Mouse (Mus musculus): Measurements from ENCODE around the gene Pcare. TPM values are rescaled to one million over a fixed set of nuclear protein-coding genes. Genes with fewer than 3 reads are reported as not detected.
"Not testable (repeated sequence)": the region's sequence is repeated elsewhere in the genome, so short reads cannot be mapped to it uniquely, and the experiment has no call there.

Pcare gene
- total RNA-seq (2021), result under 1 TPM in 1 of 2 experiments, not detected in 1; 0.05 TPM
- long read RNA-seq, experiment 1, result 0 reads
- long read RNA-seq, experiment 2, result 0 reads

DNA sequence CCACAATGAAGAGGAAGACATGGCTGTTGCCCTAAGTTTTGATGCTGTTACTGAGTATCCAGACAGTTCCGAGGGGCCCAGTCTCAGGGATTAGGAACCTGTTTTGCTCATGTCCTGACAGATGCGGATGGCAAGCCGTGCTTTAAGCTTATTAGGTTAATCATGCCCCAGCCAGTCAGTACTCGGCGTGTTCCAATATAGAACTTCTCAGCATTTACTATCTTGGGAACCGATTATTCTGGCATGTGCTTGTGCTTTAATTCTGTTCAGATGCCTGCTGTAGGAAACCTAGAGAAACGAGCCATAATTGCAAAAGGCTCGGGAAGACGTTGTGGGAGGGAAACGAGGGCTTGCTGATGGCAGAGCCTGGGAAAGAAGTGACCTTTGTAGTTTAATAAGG is at the start of gene Pcare:
TSS of gene Pcare (minus strand) at position 64 of the 400 bp plus-strand sequence.
- DNase-seq, result no peak

GRCm38 (mm10) chr17:71795521-71796205 is 43.0 kb upstream of the Pcare start:
- DNase-seq, result no peak

GRCm38 (mm10) chr17:71791622-71792021 is 38.9 kb upstream of the Pcare start:
- no peak for DNase-seq

- no peak for DNase-seq
Measured at GRCm38 (mm10) chr17:71791109-71791508, 38.4 kb upstream of the Pcare start.

DNA sequence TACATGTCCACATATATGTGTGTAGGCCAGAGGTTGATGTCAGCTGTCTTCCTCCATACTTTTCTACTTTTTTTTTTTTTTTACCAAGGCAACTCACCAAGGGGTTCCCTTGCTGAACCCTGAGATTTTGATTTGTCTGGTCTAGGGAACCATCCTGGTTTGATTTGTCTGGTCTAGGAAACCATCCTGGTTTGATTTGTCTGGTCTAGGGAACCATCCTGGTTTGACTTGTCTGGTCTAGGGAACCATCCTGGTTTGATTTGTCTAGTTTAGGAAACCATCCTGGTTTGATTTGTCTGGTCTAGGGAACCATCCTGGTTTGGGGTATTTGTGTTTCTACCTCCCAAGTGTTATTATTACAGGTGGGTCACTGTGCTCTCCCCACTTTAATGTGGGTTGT is 33.8 kb upstream of the Pcare start:
- no peak for DNase-seq

DNA sequence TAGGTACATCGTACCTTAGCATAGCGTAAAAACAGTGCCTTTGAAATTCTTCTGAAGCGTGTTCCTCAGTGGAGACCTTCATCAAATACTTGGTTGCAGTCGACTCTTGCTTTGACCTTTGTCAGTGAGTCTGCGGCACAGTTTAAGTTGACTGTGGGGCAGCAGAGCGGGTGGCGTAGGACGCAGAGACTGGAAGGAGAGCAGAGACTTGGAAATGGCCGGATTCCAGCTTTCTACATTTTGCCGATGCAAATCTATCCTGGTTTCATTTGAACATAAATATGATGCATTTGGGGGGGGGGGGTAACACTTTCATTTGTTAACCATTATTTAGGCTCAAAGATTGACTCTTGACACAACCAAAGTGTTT is 30.7 kb upstream of the Pcare start:
- no peak for DNase-seq

DNA sequence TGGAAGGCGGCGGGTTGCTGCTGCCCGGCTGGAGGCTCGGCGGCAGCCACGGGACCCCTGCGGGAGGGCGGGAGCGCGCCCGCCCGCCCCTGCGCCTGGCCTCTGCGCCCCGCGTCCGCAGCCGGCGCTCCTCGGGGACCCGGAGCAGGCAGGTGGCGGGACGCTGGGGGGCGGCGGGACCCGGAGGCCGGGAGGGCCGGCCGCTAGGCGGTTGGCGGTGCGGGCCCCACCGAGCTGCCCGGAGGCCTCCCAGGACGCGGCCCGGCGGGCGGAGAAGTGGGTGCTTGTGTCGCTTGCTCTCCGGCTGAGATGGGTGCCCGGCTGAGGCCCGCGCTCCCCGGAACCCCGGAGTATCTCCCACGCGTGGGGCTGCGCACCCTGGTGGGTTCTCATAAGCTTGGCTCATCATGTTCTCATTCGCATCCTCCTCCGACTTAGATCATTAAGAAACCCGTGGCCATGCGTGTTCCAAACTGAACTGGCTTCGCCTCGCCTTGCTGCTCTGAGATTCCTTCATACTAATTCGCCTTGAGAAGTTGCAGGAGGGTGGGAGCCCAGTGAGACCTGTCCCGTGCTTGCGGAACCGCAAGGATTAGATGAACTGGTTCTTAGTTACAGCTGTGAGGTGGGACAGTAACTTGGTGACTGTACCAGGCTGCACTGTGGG is 30.1 kb upstream of the Pcare start:
- DNase-seq, result peak; percentile 36

GRCm38 (mm10) chr17:71782242-71782698 is 29.6 kb upstream of the Pcare start:
- DNase-seq, result no peak

DNA sequence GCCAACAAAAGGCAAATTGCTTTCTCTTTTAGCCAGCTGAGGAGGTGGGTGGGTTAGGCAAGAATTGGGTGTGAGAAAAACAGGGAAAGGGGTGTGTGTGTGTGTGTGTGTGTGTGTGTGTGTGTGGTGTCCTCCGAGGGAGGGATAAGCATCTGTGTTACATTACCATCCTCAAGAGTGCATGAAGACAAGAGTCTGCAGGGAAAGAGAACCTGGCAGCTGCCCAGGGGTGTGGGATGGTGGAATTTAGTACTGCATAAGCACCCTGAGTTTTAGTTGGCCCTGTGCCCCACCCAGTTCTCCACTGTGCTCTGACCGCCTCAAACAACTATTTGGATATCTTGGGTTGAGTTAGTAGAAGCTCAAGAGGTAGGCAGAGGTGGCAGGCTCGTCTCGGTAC is 28.3 kb upstream of the Pcare start:
- peak; percentile 25 for DNase-seq

GRCm38 (mm10) chr17:71780490-71780889 is 27.8 kb upstream of the Pcare start:
- no peak for DNase-seq

- no peak for DNase-seq
Measured at GRCm38 (mm10) chr17:71778696-71779095, 26.0 kb upstream of the Pcare start.

- no peak for DNase-seq
Measured at GRCm38 (mm10) chr17:71775279-71775678, 22.6 kb upstream of the Pcare start.

DNA sequence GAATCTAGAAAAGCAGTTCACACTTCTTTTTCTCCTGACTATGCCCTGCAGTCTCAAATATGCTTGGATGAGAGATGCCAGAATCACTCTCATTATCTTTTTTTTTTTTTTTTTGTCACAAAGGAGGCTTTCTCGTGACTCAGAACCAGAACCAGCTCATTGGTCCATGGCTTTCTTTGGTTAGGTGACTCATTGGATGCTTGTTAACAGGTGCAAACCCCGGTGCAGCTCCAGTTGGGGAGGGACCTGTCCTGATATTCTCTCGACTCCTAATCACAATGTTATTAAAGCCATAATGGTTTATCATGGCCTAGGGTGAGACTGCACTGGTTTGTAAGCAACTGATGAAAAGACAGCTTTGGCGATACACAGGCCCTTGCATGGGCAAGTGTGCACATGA is 21.5 kb upstream of the Pcare start:
- DNase-seq, result no peak

DNA sequence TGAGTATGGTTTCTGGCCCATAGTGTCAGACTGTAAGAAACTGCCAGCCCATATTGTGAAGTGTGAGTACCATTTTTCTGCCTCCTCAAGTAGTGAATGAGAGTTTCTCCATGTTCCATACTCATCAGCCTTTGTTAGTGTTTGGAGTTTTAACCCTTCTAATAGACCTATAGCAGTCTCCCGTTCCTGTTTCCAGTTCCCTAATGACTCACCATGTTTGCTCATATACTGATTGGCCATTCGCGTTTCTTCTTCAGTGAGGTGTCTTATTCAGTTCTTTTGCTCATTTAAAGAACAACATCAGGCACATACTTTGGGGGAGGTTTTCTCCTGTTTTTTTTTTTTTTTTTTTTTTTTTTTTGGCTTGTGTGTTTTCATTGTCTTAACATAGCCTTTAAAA is 18.0 kb upstream of the Pcare start:
- DNase-seq, result no peak

- no peak for DNase-seq
Measured at GRCm38 (mm10) chr17:71769564-71769963, 16.9 kb upstream of the Pcare start.

- not testable (repeated sequence) for DNase-seq
Measured at GRCm38 (mm10) chr17:71768173-71768572, 15.5 kb upstream of the Pcare start, which contains the start of gene Clip4. Gene Clip4 (plus strand): TSS chr17:71768473.

- no peak for DNase-seq
Measured at GRCm38 (mm10) chr17:71760536-71760935, 7.8 kb upstream of the Pcare start.

DNA sequence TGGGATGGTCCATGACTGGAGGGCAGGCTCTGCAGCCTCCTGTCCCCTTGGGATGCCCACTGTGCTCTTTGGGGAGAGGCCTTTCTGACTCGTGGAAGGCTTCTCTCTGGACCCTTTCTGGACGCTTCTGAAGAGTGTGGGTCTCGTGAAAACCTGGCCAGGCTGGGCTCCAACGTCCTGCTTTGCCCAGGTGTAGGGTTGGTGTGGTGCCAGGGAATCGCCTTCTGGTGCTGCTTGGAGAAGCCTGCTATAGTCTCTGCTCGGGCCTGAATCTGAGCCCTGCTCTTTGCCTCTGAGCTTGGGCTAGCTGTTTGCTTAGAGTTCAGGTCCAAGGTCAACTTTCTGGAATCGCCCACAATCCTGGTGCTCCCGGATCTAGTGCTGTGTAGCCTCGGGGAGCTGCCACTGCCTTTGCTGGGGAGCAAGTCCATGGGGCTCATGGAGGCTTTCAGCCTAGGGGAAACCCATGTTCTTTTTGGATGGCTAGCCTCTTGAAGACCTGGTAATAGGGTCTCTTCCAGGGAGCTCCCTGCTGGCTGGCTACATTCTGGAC is 3.0 kb downstream of the Pcare start:
- DNase-seq, result no peak

- no peak for DNase-seq
Measured at GRCm38 (mm10) chr17:71747561-71747960, 5.1 kb downstream of the Pcare start.

GRCm38 (mm10) chr17:71746114-71746513 is 6.6 kb downstream of the Pcare start:
- DNase-seq, result no peak

GRCm38 (mm10) chr17:71742935-71743334 is 9.8 kb downstream of the Pcare start:
- DNase-seq, result no peak

GRCm38 (mm10) chr17:71742156-71742555 is 10.5 kb downstream of the Pcare start:
- DNase-seq, result no peak

- DNase-seq, result no peak
Measured at GRCm38 (mm10) chr17:71736442-71736841, 16.3 kb downstream of the Pcare start.

GRCm38 (mm10) chr17:71730655-71731054 is 22.0 kb downstream of the Pcare start:
- DNase-seq, result peak; percentile 50
